Mouse (Mus musculus) forebrain, embryonic 14.5 days (tissue): ENCODE results near the gene Zmynd15. TPM values are rescaled to one million over a fixed set of nuclear protein-coding genes. Genes with fewer than 3 reads are reported as not detected.
A peak's percentile ranks its signal among the peaks of the same experiment; 100 is the strongest.

Experiments
- ATAC-seq: fragments of 200-750 bp; cut with Nextera tagmentation; 2 replicates; pipeline ENCODE4 v1.8.0; 2017; ENCODE audit warnings: mild to moderate bottlenecking, moderate library complexity
- DNase-seq: peaks from one replicate; pipeline ENCODE4 v3.0.0-alpha.2; 2015; ENCODE audit warnings: low spot score
- H3K27ac ChIP-seq: fragments of 300-500 bp; sonication (generic); 2 replicates; pipeline ENCODE4 v1.5.1; 2014; ENCODE audit warnings: low read depth, mild to moderate bottlenecking, control low read depth, low read length, moderate library complexity
- H3K27me3 ChIP-seq: fragments of 300-500 bp; sonication (generic); replicated peaks from 2 replicates; pipeline ENCODE4 v1.6.1; 2014; ENCODE audit warnings: low read length, control low read depth, mixed read lengths; ENCODE audit not compliant: control insufficient read depth, insufficient read depth
- H3K36me3 ChIP-seq: fragments of 300-500 bp; sonication (generic); 2 replicates; pipeline ENCODE4 v1.6.1; 2014; ENCODE audit warnings: low read length, control low read depth; ENCODE audit not compliant: control insufficient read depth, insufficient read depth
- H3K4me1 ChIP-seq: fragments of 300-500 bp; sonication (generic); 2 replicates; pipeline ENCODE4 v1.6.1; 2014; ENCODE audit warnings: antibody characterized with exemption, low read length, control low read depth; ENCODE audit not compliant: control insufficient read depth, insufficient read depth
- H3K4me2 ChIP-seq: fragments of 300-500 bp; sonication (generic); 2 replicates; pipeline ENCODE4 v1.6.1; 2014; ENCODE audit warnings: mild to moderate bottlenecking, control low read depth, low read length
- H3K4me3 ChIP-seq: fragments of 300-500 bp; sonication (generic); 2 replicates; pipeline ENCODE4 v1.5.1; 2014; ENCODE audit warnings: low read depth, low read length, control low read depth
- H3K9ac ChIP-seq: fragments of 300-500 bp; sonication (generic); 2 replicates; pipeline ENCODE4 v1.6.1; 2014; ENCODE audit warnings: mild to moderate bottlenecking, low read length, control low read depth, moderate library complexity
- H3K9me3 ChIP-seq: fragments of 300-500 bp; sonication (generic); replicated peaks from 2 replicates; pipeline ENCODE4 v1.6.1; 2016; ENCODE audit warnings: low read length, control low read depth, mixed read lengths; ENCODE audit not compliant: control insufficient read depth
- WGBS: fragments of 180-500 bp; shearing (Covaris S2); extraction: QIAGEN DNeasy Blood & Tissue Kit; methylation state at CpG from one replicate; pipeline ENCODE4 v1.1.7; 2014; 5-methylcytosine and 5-hydroxymethylcytosine counted together
- polyA plus RNA-seq: library from polyadenylated mRNA; unstranded; fragments of >200 nt; fragmentation: Nextera tagmentation; extraction: Ambion mirVana; gene quantifications from 2 replicates; pipeline ENCODE4 v1.2.1, GENCODE M21; 2014

Zmynd15 gene
- polyA plus RNA-seq, 1 experiment from 2014 or later, result 0.19 TPM

GRCm38 (mm10) chr11:70440637-70441036 lies 18.6 kb upstream of the Zmynd15 start:
- WGBS, result 95% methylated on average over 4 of the region's 4 CpGs
- no peak for DNase-seq
- H3K36me3 ChIP-seq, result peaks cover 61% of the 10 kb centered on the region

DNA sequence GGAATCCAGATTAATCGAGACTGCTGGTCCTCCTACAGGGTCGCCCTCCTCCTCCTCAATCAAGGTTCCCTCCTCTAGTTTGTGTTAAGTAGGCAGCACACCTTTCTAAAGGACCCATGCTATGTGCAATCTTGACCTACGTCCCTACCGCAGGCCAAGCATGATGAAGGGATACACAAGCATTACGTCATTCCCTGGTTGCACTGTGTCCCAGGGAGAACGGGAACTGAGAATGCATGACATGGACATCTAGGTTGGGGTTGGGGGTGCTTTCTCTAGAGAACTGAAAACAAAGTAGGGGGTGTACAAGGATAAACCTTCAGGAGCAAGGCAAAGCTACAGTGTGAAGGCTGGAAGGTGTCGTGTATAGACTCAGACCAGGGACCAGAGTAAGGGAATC lies 17.4 kb upstream of the Zmynd15 start:
- no peaks in the 10 kb centered on the region for H3K9me3 ChIP-seq
- ATAC-seq (no peak), DNase-seq (no peak)
- 92% methylated on average over 7 of the region's 7 CpGs for WGBS
- H3K9ac ChIP-seq, result no peak overlapping the region
- H3K4me2 ChIP-seq, result no peak overlapping the region
- no peak overlapping the region for H3K27ac ChIP-seq
- peaks cover 49% of the 10 kb centered on the region for H3K36me3 ChIP-seq
- H3K27me3 ChIP-seq, result no peaks in the 10 kb centered on the region
- no peaks in the 10 kb centered on the region for H3K4me1 ChIP-seq
- no peak overlapping the region for H3K4me3 ChIP-seq

More at GRCm38 (mm10) chr11:70440637-70441036, 18.6 kb upstream of the Zmynd15 start:
- H3K4me2 ChIP-seq, result no peak overlapping the region
- ATAC-seq, result no peak
- no peaks in the 10 kb centered on the region for H3K4me1 ChIP-seq
- H3K9me3 ChIP-seq, result no peaks in the 10 kb centered on the region
- no peaks in the 10 kb centered on the region for H3K27me3 ChIP-seq
- no peak overlapping the region for H3K9ac ChIP-seq
- H3K27ac ChIP-seq, result no peak overlapping the region
- H3K4me3 ChIP-seq, result no peak overlapping the region

DNA sequence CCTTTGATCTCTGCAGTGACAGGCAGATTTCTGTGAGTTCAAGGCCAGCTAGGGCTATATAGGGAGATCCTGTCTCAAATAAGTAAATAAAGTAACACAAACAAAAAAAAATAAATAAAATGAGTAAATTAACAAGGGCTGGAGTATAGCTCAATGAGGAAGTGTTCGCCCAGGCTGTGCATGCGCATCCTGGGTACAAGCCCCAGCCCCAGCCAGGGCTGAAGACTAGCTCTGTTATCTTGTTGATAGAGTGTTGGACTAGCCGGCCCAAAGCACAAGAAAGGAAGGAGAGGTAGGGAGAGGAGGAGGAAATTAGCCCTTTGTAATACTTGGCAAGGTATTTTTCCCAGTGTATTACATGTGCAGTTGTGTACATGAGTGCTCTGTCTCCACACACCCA lies 15.3 kb upstream of the Zmynd15 start:
- no peak overlapping the region for H3K4me2 ChIP-seq
- no peaks in the 10 kb centered on the region for H3K4me1 ChIP-seq
- H3K27me3 ChIP-seq, result no peaks in the 10 kb centered on the region
- H3K9me3 ChIP-seq, result no peaks in the 10 kb centered on the region
- DNase-seq (no peak), ATAC-seq (no peak)
- peaks cover 28% of the 10 kb centered on the region for H3K36me3 ChIP-seq
- H3K27ac ChIP-seq, result no peak overlapping the region
- WGBS, result 89% methylated on average over 3 of the region's 3 CpGs
- H3K9ac ChIP-seq, result no peak overlapping the region
- H3K4me3 ChIP-seq, result no peak overlapping the region

DNA sequence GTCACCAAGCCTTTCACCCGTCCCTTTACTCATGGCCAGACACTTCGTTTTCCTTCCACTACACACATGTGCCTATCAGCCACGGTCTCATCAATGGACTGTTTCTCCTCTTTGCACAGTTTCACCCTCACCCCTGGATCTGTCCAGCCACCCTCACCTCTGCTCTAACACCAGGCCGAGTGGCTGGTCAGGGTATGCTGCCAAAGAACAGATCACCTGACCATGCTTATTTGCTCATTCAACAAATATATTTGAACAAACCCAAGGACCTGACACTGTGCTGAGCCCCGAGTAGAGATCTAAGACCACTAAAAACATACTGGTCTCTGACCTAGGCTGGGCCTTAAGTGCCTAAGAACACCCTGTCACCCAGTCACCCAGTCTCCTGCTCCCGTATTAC lies 14.6 kb upstream of the Zmynd15 start:
- 81% methylated on average over 6 of the region's 6 CpGs for WGBS
- ATAC-seq, result no peak
- no peaks in the 10 kb centered on the region for H3K9me3 ChIP-seq
- no peak overlapping the region for H3K27ac ChIP-seq
- H3K36me3 ChIP-seq, result peaks cover 21% of the 10 kb centered on the region
- no peaks in the 10 kb centered on the region for H3K4me1 ChIP-seq
- no peak overlapping the region for H3K4me2 ChIP-seq
- H3K27me3 ChIP-seq, result no peaks in the 10 kb centered on the region
- DNase-seq, result no peak
- no peak overlapping the region for H3K4me3 ChIP-seq
- no peak overlapping the region for H3K9ac ChIP-seq

DNA sequence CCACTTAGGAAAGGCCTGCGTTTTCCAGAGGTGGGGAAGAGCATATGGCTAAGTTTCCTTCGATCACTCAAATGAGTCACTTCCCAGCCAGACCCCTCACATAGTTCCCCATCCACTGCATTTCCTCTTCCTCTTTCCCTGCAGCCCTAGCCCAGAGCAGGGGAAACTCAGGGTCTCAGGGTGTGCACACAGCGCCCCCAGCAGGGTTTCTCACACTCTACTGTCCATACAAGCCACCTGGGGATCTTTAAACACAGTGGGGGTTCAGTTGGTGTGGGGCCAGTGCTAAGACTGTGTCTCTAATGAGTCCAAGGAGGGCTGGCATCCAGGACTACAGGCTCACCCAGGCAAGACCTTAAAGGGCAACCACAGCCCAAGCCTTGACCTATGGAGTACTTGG lies 12.5 kb upstream of the Zmynd15 start:
- Histone ChIP-seq H3K4me1 (no peaks in the 10 kb centered on the region), H3K9me3 (no peaks in the 10 kb centered on the region), H3K4me2 (no peak overlapping the region), H3K4me3 (no peak overlapping the region), H3K36me3 (0 out of 2 replicates have a peak, but pooled peaks cover 6% of the 10 kb centered on the region), H3K9ac (no peak overlapping the region), H3K27me3 (no peaks in the 10 kb centered on the region), H3K27ac (no peak overlapping the region)
- 60% methylated on average over 3 of the region's 3 CpGs for WGBS
- DNase-seq, result no peak
- no peak for ATAC-seq

GRCm38 (mm10) chr11:70447373-70447772 lies 11.9 kb upstream of the Zmynd15 start:
- Histone ChIP-seq H3K36me3 (no peaks in the 10 kb centered on the region), H3K9me3 (no peaks in the 10 kb centered on the region), H3K27ac (no peak overlapping the region), H3K4me3 (no peak overlapping the region), H3K4me1 (no peaks in the 10 kb centered on the region; the same call in 1 of the 2 replicates), H3K27me3 (no peaks in the 10 kb centered on the region), H3K9ac (no peak overlapping the region), H3K4me2 (no peak overlapping the region)
- WGBS, result 78% methylated on average over 1 of the region's 1 CpGs
- DNase-seq (no peak), ATAC-seq (no peak)

DNA sequence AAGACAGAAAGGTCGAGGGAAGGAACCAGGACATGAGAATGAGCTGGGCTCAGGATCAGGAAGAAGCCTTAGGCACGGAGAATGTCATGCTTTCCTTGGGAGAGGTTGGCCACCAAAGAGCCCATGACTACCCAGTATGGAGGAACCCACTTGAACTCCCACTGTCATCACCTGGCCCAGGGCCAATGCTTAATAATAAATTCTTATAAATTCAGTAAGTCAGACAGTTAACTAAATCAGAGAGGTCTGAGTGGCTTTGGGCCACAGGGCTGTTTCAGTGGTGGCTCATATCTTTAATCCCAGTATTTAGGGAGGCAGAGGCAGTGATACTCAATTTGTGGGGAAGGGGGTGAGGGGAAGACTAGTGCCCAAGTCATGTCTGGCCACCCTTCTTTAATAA lies 8.3 kb upstream of the Zmynd15 start:
- DNase-seq, result no peak
- Histone ChIP-seq H3K36me3 (peaks cover 4% of the 10 kb centered on the region; the same call in 1 of the 2 replicates), H3K9ac (no peak overlapping the region), H3K27ac (no peak overlapping the region), H3K4me1 (peaks cover 9% of the 10 kb centered on the region; the same call in 1 of the 2 replicates), H3K4me3 (no peak overlapping the region), H3K4me2 (no peak overlapping the region), H3K9me3 (no peaks in the 10 kb centered on the region), H3K27me3 (no peaks in the 10 kb centered on the region)
- 81% methylated on average over 2 of the region's 2 CpGs for WGBS
- no peak for ATAC-seq

- Histone ChIP-seq H3K9ac (peak within 1 kb of the TSS; percentile 80), H3K27me3 (no peaks in the 10 kb centered on the region), H3K4me3 (peak within 1 kb of the TSS; percentile 58), H3K4me1 (peaks cover 9% of the 10 kb centered on the region; the same call in 1 of the 2 replicates), H3K4me2 (peak within 1 kb of the TSS; percentile 57), H3K27ac (peak within 1 kb of the TSS; percentile 95), H3K9me3 (no peaks in the 10 kb centered on the region), H3K36me3 (peaks cover 4% of the 10 kb centered on the region; the same call in 1 of the 2 replicates)
- ATAC-seq, result peak; percentile 97
- under 1% methylated on average over 46 of the region's 46 CpGs for whole genome bisulfite sequencing
- DNase-seq, result peak; percentile 96
These were observed 7.3 kb upstream of the Zmynd15 start, which contains the start of gene Med11 for GRCm38 (mm10) chr11:70451797-70452498. TSS of gene Med11 (plus strand) at chr11:70451919.
